In the genomic region with DNA sequence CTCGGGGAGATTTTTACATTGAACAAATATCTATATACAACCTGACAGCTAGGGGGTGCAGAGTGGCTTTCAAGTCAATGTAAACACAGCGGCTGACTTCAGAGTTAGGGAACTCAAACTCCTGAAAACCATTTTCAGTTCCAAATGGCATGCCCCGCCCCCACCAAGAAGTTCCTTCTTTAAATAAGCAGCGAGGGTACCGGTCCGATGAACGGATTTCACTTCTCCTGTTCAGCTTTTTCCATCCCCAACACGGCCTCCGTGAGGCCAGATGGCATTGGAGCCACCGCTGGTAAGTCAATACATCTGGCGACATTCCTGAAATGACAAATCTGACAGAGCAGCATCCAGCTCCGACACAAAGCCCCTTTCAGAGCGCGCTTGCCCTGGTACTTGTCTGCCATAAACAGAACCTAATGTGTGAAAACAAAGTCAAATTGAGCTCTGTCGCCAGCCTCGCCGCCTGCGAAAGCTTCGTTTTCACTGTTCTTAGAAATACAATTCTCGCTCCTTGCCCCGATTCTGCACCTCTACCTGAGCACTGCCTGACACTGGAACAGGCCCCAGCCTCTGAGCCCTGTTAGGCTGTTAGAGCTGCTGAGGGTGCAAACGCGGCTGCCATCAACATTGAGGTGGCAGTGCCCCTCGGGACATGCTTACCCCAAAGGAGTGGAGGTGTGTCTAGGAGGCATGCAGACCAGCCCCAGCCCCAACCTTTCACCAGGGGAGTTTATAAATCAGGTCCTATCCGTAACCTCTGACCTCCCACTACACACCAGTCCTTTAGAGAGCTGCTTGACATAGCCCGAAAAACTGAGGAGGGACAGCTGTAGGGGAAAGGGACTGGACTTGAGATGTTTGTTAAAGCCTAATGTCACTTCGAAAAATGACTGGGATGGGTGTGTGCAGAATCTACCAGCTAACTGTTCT, we compare ENCODE assay signal across 9 mouse cellular contexts.
DNase-seq lines count a peak whose midpoint lies in the region; ATAC-seq and TF ChIP-seq lines count a peak whose summit lies in the region.
"Had no signal": no experiment of that assay in that cellular context is flagged by ENCODE, and none has a peak within 500 bp of the region (broad histone marks: within the 10 kb centered on the region; RNA-seq: fewer than 3 reads in every experiment).

No protein-coding gene starts in this region.

- TF ChIP-seq CTCF in cerebellum, adult 2 months (IDR thresholded peaks at IDR 0.05; ENCODE audit: borderline replicate concordance, insufficient read depth, low read depth, low read length): no peak

- no peaks in the 10 kb centered on the region for H3K36me3 ChIP-seq in kidney, embryonic 15.5 days
- H3K36me3 ChIP-seq in liver, embryonic 13.5 days: no peaks in the 10 kb centered on the region
- no peaks in the 10 kb centered on the region for H3K36me3 ChIP-seq in neural tube, embryonic 11.5 days (ENCODE audit: control insufficient read depth, insufficient read depth, low read length)

- no peak overlapping the region for H3K27ac ChIP-seq in cerebellum, adult 2 months (ENCODE audit: insufficient read depth, low read length)
- H3K27ac ChIP-seq in kidney, embryonic 15.5 days: peak overlapping the region; percentile 7; the same call in 1 of the 2 replicates
- no peak overlapping the region for H3K27ac ChIP-seq in liver, embryonic 13.5 days
- H3K27ac ChIP-seq in neural tube, embryonic 11.5 days (ENCODE audit: low read depth, low read length): no peak overlapping the region

- peak; percentile 56; the same call in 1 of the 2 replicates for ATAC-seq in kidney, embryonic 15.5 days (replicated peaks; ENCODE audit: low FRiP score)
- no peak for ATAC-seq in liver, embryonic 13.5 days (ENCODE audit: low read depth)
- no peak for ATAC-seq in neural tube, embryonic 11.5 days (ENCODE audit: insufficient read depth, low FRiP score, low TSS enrichment)

- DNase-seq in cerebellum, adult 2 months: peak; percentile 6 to 11
- no peak for DNase-seq in cerebellum, adult 9-11 months
- DNase-seq in c-Kit-positive CD71-negative TER-119-negative erythroid progenitor cells, embryonic 14.5 days (ENCODE audit: low read depth): peak; percentile 20
- DNase-seq in heart, adult 8-10 months (ENCODE audit: low spot score): peak; percentile 19
- DNase-seq in liver, embryonic 13.5 days: no peak
- DNase-seq in neural tube, embryonic 11.5 days (ENCODE audit: low spot score): peak; percentile 67
- DNase-seq in B cell, adult 2 months: no peak

- WGBS in cerebellum, adult 2 months: 33% methylated on average over 27 of the region's 27 CpGs
- WGBS in kidney, embryonic 15.5 days: 15% methylated on average over 27 of the region's 27 CpGs
- 29% methylated on average over 27 of the region's 27 CpGs for WGBS in liver, embryonic 13.5 days (ENCODE audit: insufficient replicate concordance)
- WGBS in neural tube, embryonic 11.5 days: 22% methylated on average over 27 of the region's 27 CpGs

- no peaks in the 10 kb centered on the region for H3K9me3 ChIP-seq in kidney, embryonic 15.5 days (replicated peaks)
- no peaks in the 10 kb centered on the region for H3K9me3 ChIP-seq in liver, embryonic 13.5 days (replicated peaks)
- H3K9me3 ChIP-seq in neural tube, embryonic 11.5 days (ENCODE audit: control insufficient read depth, low read length): no peaks in the 10 kb centered on the region

- no peak for TF ChIP-seq POLR2A in cerebellum, adult 2 months (IDR thresholded peaks at IDR 0.05; ENCODE audit: borderline replicate concordance, insufficient read depth, low read length)

- H3K9ac ChIP-seq in kidney, embryonic 15.5 days: peak overlapping the region; percentile 11; the same call in 1 of the 2 replicates
- H3K9ac ChIP-seq in liver, embryonic 13.5 days: no peak overlapping the region
- no peak overlapping the region for H3K9ac ChIP-seq in neural tube, embryonic 11.5 days (ENCODE audit: low read length)

- H3K4me3 ChIP-seq in cerebellum, adult 2 months (replicated peaks; ENCODE audit: insufficient read depth, low read depth, low read length): no peak overlapping the region
- peak overlapping the region; percentile 34 for H3K4me3 ChIP-seq in kidney, embryonic 15.5 days (replicated peaks)
- peak overlapping the region; percentile 9; the same call in 1 of the 2 replicates for H3K4me3 ChIP-seq in liver, embryonic 13.5 days (replicated peaks)
- H3K4me3 ChIP-seq in neural tube, embryonic 11.5 days (ENCODE audit: low read depth, low read length): peak overlapping the region; percentile 10; the same call in 1 of the 2 replicates
- H3K4me3 ChIP-seq: erythroblast, embryonic 14.5 days had no signal

- H3K4me2 ChIP-seq in kidney, embryonic 15.5 days: peak overlapping the region; percentile 62
- peak overlapping the region; percentile 43 for H3K4me2 ChIP-seq in liver, embryonic 13.5 days
- H3K4me2 ChIP-seq in neural tube, embryonic 11.5 days (ENCODE audit: low read depth): peak overlapping the region; percentile 32

- no peaks in the 10 kb centered on the region for H3K27me3 ChIP-seq in cerebellum, adult 2 months (ENCODE audit: control insufficient read depth, insufficient read depth, low read length)
- no peaks in the 10 kb centered on the region for H3K27me3 ChIP-seq in kidney, embryonic 15.5 days
- no peaks in the 10 kb centered on the region for H3K27me3 ChIP-seq in liver, embryonic 13.5 days
- H3K27me3 ChIP-seq in neural tube, embryonic 11.5 days (ENCODE audit: control insufficient read depth, insufficient read depth, low read length): no peaks in the 10 kb centered on the region

- no peaks in the 10 kb centered on the region for H3K4me1 ChIP-seq in cerebellum, adult 2 months (ENCODE audit: control insufficient read depth, insufficient read depth, low read length)
- peaks cover 16% of the 10 kb centered on the region for H3K4me1 ChIP-seq in kidney, embryonic 15.5 days
- H3K4me1 ChIP-seq in liver, embryonic 13.5 days (replicated peaks): peaks cover 3% of the 10 kb centered on the region; the same call in 1 of the 2 replicates
- H3K4me1 ChIP-seq in neural tube, embryonic 11.5 days (ENCODE audit: control insufficient read depth, insufficient read depth, low read length): no peaks in the 10 kb centered on the region

Comparison
In these comparisons a context has a peak if more than half of its experiments do, and no peak if none do; other contexts are left out.
1. DNase-seq: peak in cerebellum, adult 2 months (2 of 2), c-Kit-positive CD71-negative TER-119-negative erythroid progenitor cells, embryonic 14.5 days (single experiment), heart, adult 8-10 months (single experiment) and neural tube, embryonic 11.5 days (single experiment); none in cerebellum, adult 9-11 months (single experiment), liver, embryonic 13.5 days (single experiment) and B cell, adult 2 months (0 of 2).
2. Peak in every context shown above with its lines, with median percentiles within 50 percentile points of each other: H3K4me2 ChIP-seq.